Mouse (Mus musculus) lung, adult 2 months (tissue): ENCODE measurements around the gene 1700057G04Rik.

Source experiments
- CTCF ChIP-seq: fragments of 200-500 bp; IDR thresholded peaks from 2 replicates; pipeline ENCODE4 v1.5.1; 2011; ENCODE audit warnings: mild to moderate bottlenecking, low read length, control low read depth; ENCODE audit not compliant: insufficient read depth
- POLR2A ChIP-seq: fragments of 200-500 bp; IDR thresholded peaks from 2 replicates; pipeline ENCODE4 v1.6.1; 2011; ENCODE audit warnings: low read depth, mild to moderate bottlenecking, control low read depth, low read length, borderline replicate concordance; ENCODE audit errors: extremely low read depth

DNA sequence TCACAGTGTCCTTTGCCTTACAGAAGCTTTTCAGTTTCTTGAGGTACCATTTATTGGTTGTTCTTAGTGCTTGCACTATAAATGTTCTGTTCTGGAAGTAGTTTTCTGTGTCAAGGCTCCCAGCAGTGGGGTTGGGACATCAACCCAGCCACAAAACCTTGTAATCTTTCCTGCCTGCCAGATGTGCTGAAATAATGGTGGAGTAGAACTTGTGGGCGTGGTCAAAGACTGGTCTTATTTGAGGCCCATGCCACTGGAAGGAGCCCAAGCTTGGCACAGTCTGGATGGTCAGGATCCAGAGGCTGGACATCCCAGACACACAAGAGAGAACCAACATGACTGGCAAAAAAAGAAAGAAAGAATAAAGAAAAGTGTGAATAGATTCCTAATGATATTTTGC lies 78.2 kb downstream of the 1700057G04Rik start:
- TF ChIP-seq POLR2A (no peak), CTCF (no peak)
